Mouse (Mus musculus): ENCODE measurements at regions not wholly inside any gene's neighbourhood (a gene's known extent, or its start where the extent isn't known, plus 50 kb on each side); places are given as distances from the start of the nearest gene placed in this dataset.

DNA sequence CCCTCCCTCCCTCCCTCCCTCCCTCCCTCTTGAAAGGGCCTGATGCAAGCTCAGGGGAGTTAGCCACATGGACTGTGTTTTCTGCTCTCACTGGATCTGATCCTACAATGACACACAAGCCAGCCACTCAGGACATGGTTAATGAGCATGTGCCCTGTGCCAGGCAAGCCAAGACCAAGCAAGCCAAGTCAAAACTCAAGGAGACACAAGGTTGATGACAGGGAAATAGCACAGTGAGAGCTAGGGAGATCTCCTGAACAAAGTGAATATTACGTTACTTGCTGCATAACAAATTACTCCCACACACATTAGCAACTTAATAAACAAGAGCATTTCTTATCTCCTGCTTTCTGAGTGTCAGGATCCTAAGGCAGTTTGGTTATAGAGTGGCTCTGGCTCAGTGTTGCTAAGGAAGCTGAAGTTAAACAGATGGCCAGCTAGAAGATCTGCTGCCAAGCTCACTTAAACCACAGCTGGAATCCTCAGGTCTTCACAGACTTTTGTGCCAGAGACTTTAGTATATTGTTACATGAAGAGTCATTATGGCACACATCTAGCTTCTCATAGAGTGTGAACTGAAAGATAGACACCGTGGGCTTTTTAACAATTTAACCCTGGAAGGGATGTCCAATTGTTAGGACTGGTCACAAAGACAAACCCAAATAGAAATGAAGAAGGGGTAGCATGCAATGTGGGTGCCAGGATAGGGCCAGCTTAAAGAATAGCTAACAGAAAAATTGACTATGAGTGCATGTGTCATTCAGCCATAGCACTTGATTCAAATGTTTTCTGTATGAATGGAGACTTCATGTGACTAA, 77.9 kb downstream of the Pxdc1 start:
- Histone ChIP-seq H3K4me3 (ENCODE audit: control insufficient read depth in 1 of 2, insufficient read depth in 1 of 2, low read depth in 2 of 2, low read length in 2 of 2) (no peak overlapping the region), H3K27me3 (ENCODE audit: control insufficient read depth in 1 of 2, insufficient read depth in 2 of 2, low read length in 2 of 2) (no peaks in the 10 kb centered on the region; a peak in 3 of 4 replicates), H3K27ac (ENCODE audit: control insufficient read depth, low read depth, low read length) (no peak overlapping the region), H3K36me3 (ENCODE audit: control insufficient read depth in 1 of 2, insufficient read depth in 2 of 2, low read length in 2 of 2) (no peaks in the 10 kb centered on the region), H3K9me3 (replicated peaks; ENCODE audit: insufficient read depth, low read length) (no peaks in the 10 kb centered on the region), H3K4me1 (ENCODE audit: control insufficient read depth in 1 of 2, insufficient read depth in 2 of 2, low read length in 2 of 2) (no peaks in the 10 kb centered on the region), H3K79me2 (ENCODE audit: control insufficient read depth, insufficient read depth, low read length, poor library complexity) (no peaks in the 10 kb centered on the region), H3K9ac (ENCODE audit: control insufficient read depth, low read depth, low read length, poor library complexity, severe bottlenecking) (no peak overlapping the region)
- no peak for DNase-seq (ENCODE audit: low read depth, low spot score)
- TF ChIP-seq ELF1 (IDR thresholded peaks at IDR 0.05; ENCODE audit: low read depth, low read length) (no peak), CHD1 (IDR thresholded peaks at IDR 0.05; ENCODE audit: low read depth, low read length) (no peak), EP300 (IDR thresholded peaks at IDR 0.05; ENCODE audit: low read depth in 1 of 2, low read length in 2 of 2) (no peak), ZNF384 (IDR thresholded peaks at IDR 0.05; ENCODE audit: low read depth, low read length) (no peak), CTCF (IDR thresholded peaks at IDR 0.05 in 2 of 3, conservative IDR thresholded peaks at IDR 0.05 in 1 of 3; ENCODE audit: control insufficient read depth in 1 of 3, insufficient read depth in 1 of 3, low read depth in 2 of 3, low read length in 3 of 3, poor library complexity in 1 of 3, severe bottlenecking in 1 of 3) (no peak), NRF1 (IDR thresholded peaks at IDR 0.05; ENCODE audit: insufficient read depth, low read depth, low read length, poor library complexity, severe bottlenecking) (no peak)

DNA sequence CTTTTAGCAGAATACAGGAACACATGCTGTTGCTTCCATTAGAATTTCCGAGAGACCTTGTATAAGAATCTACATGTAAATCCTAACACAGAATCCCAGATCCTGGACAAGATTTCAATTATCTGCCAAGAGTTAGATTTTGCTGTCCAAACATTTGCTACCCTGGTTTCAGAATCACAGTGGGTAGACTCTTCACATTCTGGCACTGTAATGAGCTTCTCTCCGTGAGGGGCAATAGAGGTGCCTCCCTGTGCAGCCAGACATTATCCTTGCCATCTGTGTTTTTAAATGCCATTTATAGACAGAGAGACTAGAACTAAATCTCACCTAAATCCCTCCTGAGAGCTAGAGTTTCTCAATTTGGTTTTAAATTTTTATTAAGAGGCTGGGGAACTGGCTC, 84.0 kb downstream of the Pxdc1 start:
- H3K4me3 ChIP-seq (ENCODE audit: control insufficient read depth in 1 of 2, insufficient read depth in 1 of 2, low read depth in 2 of 2, low read length in 2 of 2): no peak overlapping the region
- DNase-seq (ENCODE audit: low read depth, low spot score): no peak

DNA sequence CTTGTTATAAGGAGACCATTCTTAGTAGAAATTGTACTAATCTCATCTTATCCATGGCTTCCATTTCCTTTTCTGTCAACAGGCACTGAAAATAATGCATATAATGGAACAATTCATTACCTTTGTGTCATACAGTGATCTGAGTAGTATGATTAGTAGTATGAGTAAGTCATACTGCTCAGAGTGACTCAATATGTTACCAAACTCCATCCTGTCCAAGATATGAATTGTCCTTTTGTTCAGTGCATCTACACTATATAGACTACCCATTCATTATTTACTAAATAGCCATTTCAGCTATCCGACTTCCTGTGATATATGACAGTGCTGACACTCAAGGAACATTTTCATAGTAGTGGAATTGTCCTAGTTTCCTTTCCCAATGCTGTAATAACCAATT, 86.6 kb downstream of the Pxdc1 start:
- no peak for TF ChIP-seq POLR2AphosphoS2 (IDR thresholded peaks at IDR 0.05; ENCODE audit: low read length)
- no peak for TF ChIP-seq NRF1 (IDR thresholded peaks at IDR 0.05; ENCODE audit: insufficient read depth, low read depth, low read length, poor library complexity, severe bottlenecking)
- TF ChIP-seq CHD2 (IDR thresholded peaks at IDR 0.05; ENCODE audit: low read length): no peak
- no peak for TF ChIP-seq TBP (IDR thresholded peaks at IDR 0.05; ENCODE audit: low read depth, low read length)
- no peak for TF ChIP-seq SIN3A (IDR thresholded peaks at IDR 0.05; ENCODE audit: low read length)
- TF ChIP-seq JUND (IDR thresholded peaks at IDR 0.05; ENCODE audit: low read depth, low read length): no peak
- TF ChIP-seq BHLHE40 (IDR thresholded peaks at IDR 0.05; ENCODE audit: borderline replicate concordance, low read depth, low read length): no peak
- TF ChIP-seq CTCF (IDR thresholded peaks at IDR 0.05 in 2 of 3, conservative IDR thresholded peaks at IDR 0.05 in 1 of 3; ENCODE audit: control insufficient read depth in 1 of 3, insufficient read depth in 1 of 3, low read depth in 2 of 3, low read length in 3 of 3, poor library complexity in 1 of 3, severe bottlenecking in 1 of 3): no peak
- TF ChIP-seq TAL1 (IDR thresholded peaks at IDR 0.05; ENCODE audit: low read length): no peak
- TF ChIP-seq ZNF384 (IDR thresholded peaks at IDR 0.05; ENCODE audit: low read depth, low read length): no peak
- H3K4me1 ChIP-seq (ENCODE audit: control insufficient read depth in 1 of 2, insufficient read depth in 2 of 2, low read length in 2 of 2): no peaks in the 10 kb centered on the region
- no peak overlapping the region for H3K27ac ChIP-seq (ENCODE audit: control insufficient read depth, low read depth, low read length)
- no peaks in the 10 kb centered on the region for H3K9me3 ChIP-seq (replicated peaks; ENCODE audit: insufficient read depth, low read length)
- no peak for DNase-seq (ENCODE audit: low read depth, low spot score)
- no peak overlapping the region for H3K4me3 ChIP-seq (ENCODE audit: control insufficient read depth in 1 of 2, insufficient read depth in 1 of 2, low read depth in 2 of 2, low read length in 2 of 2)
- peaks cover 0 to 1% of the 10 kb centered on the region in 2 experiments; a peak in 1 of 4 replicates for H3K27me3 ChIP-seq (ENCODE audit: control insufficient read depth in 1 of 2, insufficient read depth in 2 of 2, low read length in 2 of 2)
- no peaks in the 10 kb centered on the region for H3K36me3 ChIP-seq (ENCODE audit: control insufficient read depth in 1 of 2, insufficient read depth in 2 of 2, low read length in 2 of 2)
- no peaks in the 10 kb centered on the region for H3K79me2 ChIP-seq (ENCODE audit: control insufficient read depth, insufficient read depth, low read length, poor library complexity)
- no peak overlapping the region for H3K9ac ChIP-seq (ENCODE audit: control insufficient read depth, low read depth, low read length, poor library complexity, severe bottlenecking)

More for the DNA sequence above, 84.0 kb downstream of the Pxdc1 start:
- Histone ChIP-seq H3K27me3 (ENCODE audit: control insufficient read depth in 1 of 2, insufficient read depth in 2 of 2, low read length in 2 of 2) (peaks cover 0 to 1% of the 10 kb centered on the region in 2 experiments; a peak in 2 of 4 replicates), H3K27ac (ENCODE audit: control insufficient read depth, low read depth, low read length) (no peak overlapping the region), H3K4me1 (ENCODE audit: control insufficient read depth in 1 of 2, insufficient read depth in 2 of 2, low read length in 2 of 2) (no peaks in the 10 kb centered on the region), H3K79me2 (ENCODE audit: control insufficient read depth, insufficient read depth, low read length, poor library complexity) (no peaks in the 10 kb centered on the region), H3K9ac (ENCODE audit: control insufficient read depth, low read depth, low read length, poor library complexity, severe bottlenecking) (no peak overlapping the region), H3K9me3 (replicated peaks; ENCODE audit: insufficient read depth, low read length) (no peaks in the 10 kb centered on the region), H3K36me3 (ENCODE audit: control insufficient read depth in 1 of 2, insufficient read depth in 2 of 2, low read length in 2 of 2) (no peaks in the 10 kb centered on the region)
- no peak for TF ChIP-seq ETS1 (IDR thresholded peaks at IDR 0.05; ENCODE audit: low read depth, low read length)
- TF ChIP-seq TCF12 (IDR thresholded peaks at IDR 0.05; ENCODE audit: low read depth, low read length): no peak
